Mouse (Mus musculus) heart, postnatal 36 days (tissue): ENCODE measurements around the gene Asb9. TPM values are rescaled to one million over a fixed set of nuclear protein-coding genes. Genes with fewer than 3 reads are reported as not detected.

Experiments used
- DNase-seq, 2 experiments: peaks; one replicate each; pipeline ENCODE4 v3.0.0; 2021 to 2022
- intact Hi-C: fragments of 180-260 bp; cut with DNase I; formaldehyde crosslinking; loops from one replicate; pipeline ENCODE4 v1.15.1; 2025
- total RNA-seq, 2 experiments: library from RNA; stranded (reverse); gene quantifications; 2 replicates each; pipeline ENCODE4 v1.2.3; 2021

The Asb9 gene
- total RNA-seq, result not detected

- DNase-seq, result no peak
- intact Hi-C loops, result no loop called here
Observed at GRCm38 (mm10) chrX:164505709-164506498, at the start of gene Asb9. Asb9 (plus strand) TSS chrX:164506327.

GRCm38 (mm10) chrX:164459205-164459878, 46.8 kb upstream of the Asb9 start:
- intact Hi-C loops, result no loop called here
- no peak for DNase-seq

- no peak for DNase-seq
- intact Hi-C loops, result no loop called here
Observed at GRCm38 (mm10) chrX:164502258-164502657, 3.9 kb upstream of the Asb9 start.

GRCm38 (mm10) chrX:164507068-164507467, 941 bp downstream of the Asb9 start:
- no peak for DNase-seq
- intact Hi-C loops, result no loop called here

- intact Hi-C loops, result no loop called here
- DNase-seq, result no peak
Observed at GRCm38 (mm10) chrX:164508728-164509127, 2.6 kb downstream of the Asb9 start.

GRCm38 (mm10) chrX:164522138-164522537, 16.0 kb downstream of the Asb9 start:
- intact Hi-C loops, result no loop called here
- DNase-seq, result no peak

GRCm38 (mm10) chrX:164526566-164526965, 20.4 kb downstream of the Asb9 start:
- DNase-seq, result no peak
- intact Hi-C loops, result no loop called here

GRCm38 (mm10) chrX:164541436-164542317, 35.5 kb downstream of the Asb9 start:
- intact Hi-C loops, result loop anchor here (2.0 kb wide), 1 partner anchor 1621 kb away; no protein-coding TSS in a partner anchor
- no peak for DNase-seq

GRCm38 (mm10) chrX:164570195-164570594, 64.1 kb downstream of the Asb9 start:
- intact Hi-C loops, result no loop called here
- no peak for DNase-seq

GRCm38 (mm10) chrX:164576967-164577366, 70.8 kb downstream of the Asb9 start:
- DNase-seq, result no peak
- intact Hi-C loops, result no loop called here

Other genes with a start within 250 kb of the Asb9 start
- 1 to 10 TPM; 2.0 to 3.4 TPM for gene Bmx, start 248.1 kb upstream of the Asb9 start, total RNA-seq
- gene Pir, start 237.0 kb upstream of the Asb9 start, total RNA-seq, result 1 to 10 TPM; 4.9 to 7.2 TPM
- 1 to 10 TPM; 1.8 to 1.9 TPM for gene Vegfd, start 132.9 kb upstream of the Asb9 start, total RNA-seq
- gene Piga, start 86.5 kb upstream of the Asb9 start, total RNA-seq, result 1 to 10 TPM; 2.2 to 2.3 TPM
- 100 to 1,000 TPM; 116 to 171 TPM for gene Asb11, start 69.3 kb upstream of the Asb9 start, total RNA-seq